Mouse (Mus musculus) frontal cortex, postnatal 14 days (tissue): ENCODE data around the gene Clip2.

ENCODE experiments used
- DNase-seq, 2 experiments: peaks; one replicate each; pipeline ENCODE4 v3.0.0; 2022; ENCODE audit warnings: low spot score in 2 of 2

Clip2 gene

GRCm38 (mm10) chr5:134565696-134566095 lies 13.5 kb upstream of the Clip2 start:
- DNase-seq, result no peak

GRCm38 (mm10) chr5:134564272-134564671 lies 12.0 kb upstream of the Clip2 start:
- no peak for DNase-seq

GRCm38 (mm10) chr5:134560450-134561171 lies 8.4 kb upstream of the Clip2 start:
- no peak for DNase-seq

GRCm38 (mm10) chr5:134560071-134560449 lies 7.8 kb upstream of the Clip2 start, which contains the start of gene Syna:
Gene Syna, minus strand, starts transcription at chr5:134560171.
- no peak for DNase-seq

GRCm38 (mm10) chr5:134555463-134556164 lies 3.4 kb upstream of the Clip2 start:
- DNase-seq, result peak; percentile 72 to 75

GRCm38 (mm10) chr5:134553951-134554546 lies 1.8 kb upstream of the Clip2 start:
- DNase-seq, result no peak

- DNase-seq, result peak; percentile 53 to 62
Measured at GRCm38 (mm10) chr5:134551233-134552109, 763 bp downstream of the Clip2 start.

GRCm38 (mm10) chr5:134550836-134551232 lies 1.4 kb downstream of the Clip2 start:
- no peak for DNase-seq

- DNase-seq, result no peak
Measured at GRCm38 (mm10) chr5:134549640-134550168, 2.5 kb downstream of the Clip2 start.

- DNase-seq, result no peak
Measured at GRCm38 (mm10) chr5:134548306-134548705, 3.9 kb downstream of the Clip2 start.

GRCm38 (mm10) chr5:134546790-134547189 lies 5.4 kb downstream of the Clip2 start:
- DNase-seq, result no peak

GRCm38 (mm10) chr5:134545242-134545629 lies 7.0 kb downstream of the Clip2 start:
- no peak for DNase-seq

GRCm38 (mm10) chr5:134544516-134545241 lies 7.6 kb downstream of the Clip2 start:
- no peak for DNase-seq

- no peak for DNase-seq
Measured at GRCm38 (mm10) chr5:134541640-134542039, 10.6 kb downstream of the Clip2 start.

- no peak for DNase-seq
Measured at GRCm38 (mm10) chr5:134540881-134541280, 11.4 kb downstream of the Clip2 start.

GRCm38 (mm10) chr5:134539891-134540290 lies 12.3 kb downstream of the Clip2 start:
- no peak for DNase-seq

GRCm38 (mm10) chr5:134536036-134536435 lies 16.2 kb downstream of the Clip2 start:
- DNase-seq, result no peak

- no peak for DNase-seq
Measured at GRCm38 (mm10) chr5:134532417-134532816, 19.8 kb downstream of the Clip2 start.

GRCm38 (mm10) chr5:134531585-134531984 lies 20.6 kb downstream of the Clip2 start:
- DNase-seq, result peak in 1 of 2 experiments; percentile 67

GRCm38 (mm10) chr5:134530830-134531229 lies 21.4 kb downstream of the Clip2 start:
- DNase-seq, result peak; percentile 57 to 67

GRCm38 (mm10) chr5:134528488-134528887 lies 23.7 kb downstream of the Clip2 start:
- DNase-seq, result no peak
